Mouse (Mus musculus): ENCODE measurements around the gene Cda.

GRCm38 (mm10) chr4:138303742-138304141 lies 64.0 kb downstream of the Cda start:
- TF ChIP-seq CTCF (IDR thresholded peaks at IDR 0.05; ENCODE audit: borderline replicate concordance, extremely low read depth, insufficient read depth, insufficient read length) (no peak), POLR2A (IDR thresholded peaks at IDR 0.05; ENCODE audit: borderline replicate concordance, extremely low read depth, insufficient read depth, insufficient read length, poor library complexity, severe bottlenecking) (no peak)

Data from brain, embryonic 14.5 days (tissue).